Mouse (Mus musculus) inflammation-experienced regulatory T-cells (primary cell): ENCODE measurements around the gene Tut7. TPM values are rescaled to one million over a fixed set of nuclear protein-coding genes. Genes with fewer than 3 reads are reported as not detected.

ENCODE experiments used
- polyA plus RNA-seq, 2 experiments: library from polyadenylated mRNA; unstranded; fragments of 100-300 nt; shearing (Covaris generic); gene quantifications; one replicate each; pipeline ENCODE4 v1.2.1; 2017

The Tut7 gene
- polyA plus RNA-seq: 100 to 1,000 TPM; 124 to 138 TPM

DNA sequence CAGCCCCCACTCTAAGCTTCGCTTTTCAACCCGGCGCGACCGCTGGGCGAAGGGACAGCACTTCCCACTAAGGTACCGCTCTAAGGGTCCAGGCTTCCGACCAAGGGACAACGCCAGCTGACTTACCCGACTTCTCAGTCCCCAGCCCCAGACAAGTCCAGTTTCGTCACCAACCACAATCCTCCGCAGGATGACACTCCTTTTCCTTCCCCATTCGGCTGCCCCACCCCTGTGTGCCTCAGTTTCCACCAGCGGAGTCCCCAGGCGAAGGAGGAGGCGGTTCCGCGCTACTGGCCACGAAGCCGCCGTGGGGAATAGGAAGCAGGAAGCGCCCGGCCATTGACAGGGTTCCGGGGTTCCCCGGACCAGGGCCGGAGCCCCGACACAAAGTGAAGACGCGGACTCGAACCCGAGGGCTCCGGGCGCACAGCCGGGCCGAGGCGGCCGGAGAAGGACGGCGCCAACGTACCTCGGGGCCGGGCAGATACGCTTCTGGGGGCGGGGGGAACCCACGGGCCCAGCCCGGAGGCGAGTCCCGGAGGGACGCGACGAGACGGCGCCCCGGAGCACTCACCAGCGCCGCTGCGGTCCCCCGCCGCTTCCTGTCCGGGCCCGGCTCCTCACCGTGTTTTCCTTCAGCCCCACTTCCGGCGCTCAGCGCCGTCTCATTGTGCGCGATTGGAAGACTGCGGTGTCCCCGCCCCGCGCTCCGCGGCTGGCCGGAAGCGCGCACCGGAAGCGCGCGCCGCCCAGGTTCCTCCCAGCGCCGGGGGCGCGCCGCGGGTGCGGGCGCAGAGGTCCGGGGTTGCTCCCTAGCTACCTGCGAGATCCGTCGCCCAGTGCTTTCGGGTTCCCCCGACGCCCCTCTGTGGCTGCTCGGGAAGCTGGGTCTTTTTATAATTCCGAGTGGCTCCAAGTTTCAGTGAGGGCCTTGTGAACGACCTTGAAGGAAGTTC is at the start of gene Tut7:
Tut7 (minus strand) TSS at position 641 of the 956 bp plus-strand sequence.

DNA sequence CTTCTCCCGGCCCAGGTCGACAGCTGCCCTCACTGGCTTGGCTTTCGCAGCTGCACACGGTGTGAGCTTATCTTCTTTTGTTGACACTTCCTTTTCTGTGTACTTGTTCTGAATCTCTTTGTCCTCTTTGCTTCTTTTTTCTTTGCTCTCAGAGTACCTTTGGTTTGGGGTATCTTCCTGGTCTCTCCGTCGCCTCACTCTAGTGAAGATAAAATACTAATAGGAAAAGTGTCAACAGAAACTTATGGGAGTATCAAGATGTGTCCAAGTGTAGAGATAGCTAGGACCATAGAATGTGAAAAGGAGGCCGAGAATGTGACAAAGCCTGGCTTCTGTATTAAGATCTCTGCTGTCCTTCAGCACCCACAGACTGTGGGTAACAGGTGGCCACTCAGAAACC is 40.8 kb downstream of the Tut7 start, which contains the start of gene Gm49354:
Gm49354 (minus strand) TSS at position 101 of the 400 bp plus-strand sequence.

GRCm38 (mm10) chr13:59769296-59770163 is 53.4 kb downstream of the Tut7 start, which contains the start of gene Isca1:
Isca1 (minus strand) TSS chr13:59769810.

GRCm38 (mm10) chr13:59746711-59747110 is 76.2 kb downstream of the Tut7 start, which contains the start of gene 1700014D04Rik:
1700014D04Rik (minus strand) TSS chr13:59746752.

GRCm38 (mm10) chr13:59731652-59732051 is 91.3 kb downstream of the Tut7 start, which contains the start of gene Spata31d1d:
Spata31d1d (minus strand) TSS chr13:59731752.

Other genes starting within 250 kb of the Tut7 start
- 10 to 100 TPM; 21.5 to 28.8 TPM for gene Agtpbp1, start 237.9 kb downstream of the Tut7 start, polyA plus RNA-seq
- gene Naa35, start 237.9 kb downstream of the Tut7 start, polyA plus RNA-seq: 10 to 100 TPM; 62.7 to 75.7 TPM
- gene Golm1, start 147.3 kb downstream of the Tut7 start, polyA plus RNA-seq: 10 to 100 TPM; 36.9 to 80.2 TPM
- under 1 TPM; 0.05 to 0.12 TPM for gene 4921517D22Rik, start 129.0 kb downstream of the Tut7 start, polyA plus RNA-seq
- gene Spata31d1a, start 112.8 kb downstream of the Tut7 start, polyA plus RNA-seq: under 1 TPM; 0.16 to 0.17 TPM
- gene Spata31d1b, start 110.9 kb downstream of the Tut7 start, polyA plus RNA-seq: under 1 TPM in 1 of 2 experiments, not detected in 1; 0.09 TPM
- not detected for gene Spata31d1d, start 91.4 kb downstream of the Tut7 start, polyA plus RNA-seq
- gene 1700014D04Rik, start 76.4 kb downstream of the Tut7 start, polyA plus RNA-seq: 1 to 10 TPM in 1 of 2 experiments, not detected in 1; 1.4 TPM
- 10 to 100 TPM; 60.8 to 71.2 TPM for gene Isca1, start 53.3 kb downstream of the Tut7 start, polyA plus RNA-seq
- not detected for gene Gm49354, start 40.9 kb downstream of the Tut7 start, polyA plus RNA-seq